Mouse (Mus musculus): Measurements from ENCODE around the gene Gm14190.
"Not testable (repeated sequence)": the region's sequence is repeated elsewhere in the genome, so short reads cannot be mapped to it uniquely, and the experiment has no call there.

Gm14190 gene

DNA sequence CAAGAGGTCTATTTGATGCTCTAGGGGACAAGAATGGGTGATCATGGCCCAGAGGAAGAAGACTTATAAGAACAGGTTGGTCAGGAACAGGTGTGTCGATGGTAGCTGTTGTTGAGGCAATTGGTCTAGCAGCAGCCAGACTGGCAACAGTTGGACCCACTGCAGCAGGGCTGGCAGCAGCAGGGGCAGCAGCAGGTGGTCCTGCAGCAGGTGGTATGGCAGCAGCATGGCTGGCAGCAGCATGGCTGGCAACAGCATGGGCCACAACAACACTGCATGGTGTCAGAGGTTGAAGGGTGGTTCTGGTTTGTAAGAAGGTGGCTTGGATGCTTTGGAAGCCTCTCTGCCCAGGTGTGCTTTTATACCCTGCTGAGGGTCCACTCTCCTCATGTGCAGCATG lies at the start of gene Gm14190:
Gm14190 (minus strand) TSS at position 278 of the 400 bp plus-strand sequence.
- no peak for DNase-seq (ENCODE audit: low spot score)

DNA sequence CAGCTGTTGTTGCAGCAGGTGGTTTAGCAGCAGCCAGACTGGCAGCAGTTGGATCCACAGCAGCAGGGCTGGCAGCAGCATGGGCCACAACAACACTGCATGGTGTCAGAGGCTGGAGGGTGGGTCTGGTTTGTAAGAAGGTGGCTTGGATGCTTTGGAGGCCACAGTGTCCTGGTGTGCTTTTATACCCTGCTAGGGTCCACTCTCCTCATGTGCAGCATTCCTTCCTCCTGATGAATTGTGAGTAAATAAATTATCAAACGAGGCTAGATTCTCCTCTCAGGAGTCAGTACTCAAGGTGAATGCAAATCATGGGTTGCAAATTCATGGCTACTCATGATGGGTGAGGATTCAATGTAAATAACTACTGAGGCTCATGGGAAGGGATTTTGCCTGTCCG lies 43.6 kb upstream of the Gm14190 start, which contains the start of gene Gm14180:
Gm14180 (minus strand) TSS at position 101 of the 400 bp plus-strand sequence.
- DNase-seq (ENCODE audit: low spot score): no peak

DNA sequence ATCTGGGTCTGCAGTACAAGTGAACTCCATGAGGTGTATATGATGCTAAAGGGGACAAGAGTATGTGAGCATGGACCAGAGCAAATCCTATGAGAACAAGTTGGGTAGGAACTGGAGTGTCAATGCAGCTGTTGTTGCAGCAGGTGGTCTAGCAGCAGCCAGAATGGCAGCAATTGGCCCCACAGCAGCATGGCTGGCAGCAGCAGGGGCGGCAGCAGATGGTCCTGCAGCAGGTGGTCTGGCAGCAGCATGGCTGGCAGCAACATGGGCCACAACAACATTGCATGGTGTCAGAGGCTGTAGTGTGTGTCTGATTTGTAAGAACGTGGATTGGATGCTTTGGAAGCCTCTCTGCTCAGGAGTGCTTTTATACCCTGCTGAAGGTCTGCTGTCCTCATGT lies 33.5 kb upstream of the Gm14190 start:
- no peak for DNase-seq (ENCODE audit: low spot score)

DNA sequence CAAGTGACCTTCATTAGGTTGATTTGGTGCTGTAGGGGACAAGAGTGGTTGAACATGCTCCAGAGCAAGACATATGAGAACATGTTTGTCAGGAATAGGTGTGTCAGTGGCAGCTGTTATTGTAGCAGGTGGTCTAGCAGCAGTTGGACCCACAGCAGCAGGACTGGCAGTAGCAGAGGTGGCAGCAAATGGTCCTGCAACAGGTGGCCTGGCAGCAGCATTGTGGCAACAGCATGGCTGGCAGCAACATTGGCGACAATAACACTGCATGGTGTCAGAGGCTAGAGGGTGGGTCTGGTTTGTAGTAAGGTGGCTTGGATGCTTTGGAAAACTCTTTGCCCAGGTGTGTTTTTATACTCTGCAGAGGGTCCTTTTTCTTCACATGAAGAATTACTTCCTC lies 28.2 kb upstream of the Gm14190 start:
- DNase-seq (ENCODE audit: low spot score): no peak

DNA sequence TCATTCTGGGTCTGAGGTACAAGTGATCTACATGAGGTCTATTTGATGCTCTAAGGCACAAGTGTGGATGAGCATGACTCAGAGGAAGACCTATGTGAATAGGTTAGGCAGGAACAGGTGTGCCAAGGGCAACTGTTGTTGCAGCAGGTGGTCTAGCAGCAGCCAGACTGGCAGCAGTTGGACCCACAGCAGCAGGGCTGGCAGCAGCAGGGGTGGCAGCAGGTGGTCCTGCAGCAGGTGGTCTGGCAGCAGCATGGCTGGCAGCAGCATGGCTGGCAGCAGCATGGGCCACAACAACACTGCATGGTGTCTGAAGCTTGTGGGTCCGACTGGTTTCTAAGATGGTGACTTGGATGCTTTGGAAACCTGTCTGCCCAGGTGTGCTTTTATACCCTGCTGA lies 5.3 kb downstream of the Gm14190 start:
- not testable (repeated sequence) for DNase-seq (ENCODE audit: low spot score)

DNA sequence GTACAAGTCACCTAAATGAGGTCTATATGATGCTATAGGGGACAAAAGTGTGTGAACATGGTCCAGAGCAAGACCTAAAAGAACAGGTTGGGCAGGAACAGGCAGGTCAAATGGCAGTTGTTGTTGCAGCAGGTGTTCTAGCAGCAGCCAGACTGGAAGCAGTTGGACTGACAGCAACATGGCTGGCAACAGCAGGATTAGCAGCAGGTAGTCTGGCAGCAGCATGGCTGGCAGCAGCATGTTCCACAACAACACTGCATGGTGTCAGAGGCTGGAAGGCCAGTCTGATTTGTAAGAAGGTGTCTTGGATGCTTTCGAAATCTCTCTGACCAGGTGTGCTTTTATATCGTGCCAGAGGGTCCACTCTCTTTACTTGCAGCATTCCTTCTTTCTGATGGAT lies 7.1 kb downstream of the Gm14190 start:
- no peak for DNase-seq (ENCODE audit: low spot score)

DNA sequence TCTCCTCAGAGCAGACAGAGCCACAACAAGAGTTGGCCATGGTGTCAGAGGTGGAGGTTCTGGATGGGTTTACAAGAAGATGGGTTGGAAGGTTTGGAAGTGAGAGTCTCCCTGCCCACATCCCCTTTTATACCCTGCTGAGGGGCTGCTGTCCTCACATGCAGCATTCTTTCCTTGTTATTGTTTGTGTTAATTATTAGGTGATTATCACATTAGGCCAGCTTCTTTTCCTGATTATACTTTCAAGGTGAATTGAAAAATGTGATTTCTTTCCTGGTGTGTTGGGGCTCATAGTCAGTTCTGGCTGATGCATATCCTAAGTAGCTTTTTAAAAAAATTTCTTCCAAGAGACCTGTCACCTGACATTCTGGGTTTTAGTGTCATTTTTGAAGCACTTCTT lies 24.7 kb downstream of the Gm14190 start, which contains the start of gene Krtap4-6:
Krtap4-6 (minus strand) TSS at position 101 of the 400 bp plus-strand sequence.
- no peak for DNase-seq (ENCODE audit: low spot score)

DNA sequence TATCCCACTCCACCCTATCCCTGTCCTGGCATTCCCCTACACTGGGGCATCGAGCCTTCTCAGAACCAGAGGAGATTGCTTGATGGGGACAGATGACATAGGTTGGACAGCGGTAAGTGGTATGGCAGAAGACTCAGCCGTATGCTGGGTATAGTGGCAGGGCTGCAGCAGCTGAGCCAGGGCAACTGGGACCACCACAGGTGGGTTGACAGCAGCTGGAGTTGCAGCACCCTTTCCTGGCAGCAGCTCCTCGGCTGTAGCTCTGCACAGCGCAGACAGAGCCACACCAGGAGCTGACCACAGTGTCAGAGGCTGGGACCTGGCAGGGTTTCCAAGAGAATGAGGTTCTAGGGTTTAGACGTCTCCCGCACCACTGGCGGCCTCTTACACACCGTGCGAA lies 27.7 kb downstream of the Gm14190 start:
- DNase-seq (ENCODE audit: low spot score): no peak

DNA sequence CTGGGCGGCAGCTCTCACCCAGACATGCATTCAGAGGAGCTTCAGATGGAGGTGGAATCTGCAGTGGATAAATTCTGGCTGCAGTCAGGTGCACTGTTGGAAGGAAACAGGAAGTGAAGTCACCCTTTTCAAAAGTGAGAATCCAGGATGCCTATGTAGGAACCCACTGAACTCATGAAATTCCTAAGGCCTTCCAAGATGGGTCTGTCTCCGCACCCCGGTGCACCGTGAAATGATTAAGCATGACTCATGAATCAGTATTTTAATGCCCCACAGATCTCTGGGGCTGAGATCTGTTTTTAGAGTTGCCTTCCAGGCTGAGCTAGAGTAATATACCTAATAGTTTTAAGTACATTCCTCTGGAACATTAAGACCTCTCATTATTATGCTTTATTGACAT lies 31.3 kb downstream of the Gm14190 start:
- no peak for DNase-seq (ENCODE audit: low spot score)

DNA sequence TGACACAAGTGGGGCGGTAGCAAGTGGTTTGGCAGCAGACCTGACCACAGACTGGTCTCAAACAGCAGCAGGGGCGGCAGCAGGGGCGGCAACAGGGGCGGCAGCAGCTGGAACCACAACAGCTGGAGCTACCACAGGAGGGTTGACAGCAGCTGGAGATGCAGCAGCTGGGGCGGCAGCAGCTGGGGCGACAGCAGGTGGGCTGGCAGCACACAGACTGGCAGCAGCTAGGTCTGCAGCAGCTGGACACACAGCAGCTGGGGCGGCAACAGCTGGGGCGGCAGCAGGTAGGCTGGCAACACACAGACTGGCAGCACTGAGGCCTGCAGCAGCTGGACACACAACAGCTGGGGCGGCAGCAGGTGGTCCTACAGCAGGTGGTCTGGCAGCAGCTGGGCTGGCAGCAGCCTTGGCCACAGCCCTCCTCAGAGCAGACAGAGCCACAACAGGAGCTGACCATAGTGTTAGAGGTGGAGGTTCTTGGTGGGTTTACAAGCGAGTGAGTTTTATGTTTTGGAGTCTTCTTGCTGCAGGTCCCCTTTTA lies 32.0 kb downstream of the Gm14190 start, which contains the start of gene Gm11563:
Gm11563 (minus strand) TSS at position 494 of the 544 bp plus-strand sequence.
- DNase-seq (ENCODE audit: low spot score): not testable (repeated sequence)

DNA sequence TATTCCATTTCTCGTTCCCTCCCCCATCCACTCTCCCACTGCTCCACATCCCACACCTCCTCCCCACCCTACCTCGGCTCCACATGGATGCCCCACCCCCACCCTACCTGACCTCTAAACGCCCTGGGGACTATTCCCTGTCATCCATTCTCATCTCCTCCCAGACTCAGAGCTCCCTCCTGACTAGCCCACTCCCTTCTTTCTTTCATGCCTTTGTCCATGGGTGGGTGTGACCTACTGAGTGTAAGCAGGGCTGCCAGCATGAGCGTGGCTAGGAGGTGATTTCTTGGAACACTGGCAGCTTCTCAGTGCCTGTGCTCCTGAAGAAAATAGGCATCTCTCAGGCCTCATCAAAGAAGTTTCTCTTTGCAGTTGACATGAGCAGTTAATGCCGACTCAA lies 33.5 kb downstream of the Gm14190 start:
- DNase-seq (ENCODE audit: low spot score): no peak

DNA sequence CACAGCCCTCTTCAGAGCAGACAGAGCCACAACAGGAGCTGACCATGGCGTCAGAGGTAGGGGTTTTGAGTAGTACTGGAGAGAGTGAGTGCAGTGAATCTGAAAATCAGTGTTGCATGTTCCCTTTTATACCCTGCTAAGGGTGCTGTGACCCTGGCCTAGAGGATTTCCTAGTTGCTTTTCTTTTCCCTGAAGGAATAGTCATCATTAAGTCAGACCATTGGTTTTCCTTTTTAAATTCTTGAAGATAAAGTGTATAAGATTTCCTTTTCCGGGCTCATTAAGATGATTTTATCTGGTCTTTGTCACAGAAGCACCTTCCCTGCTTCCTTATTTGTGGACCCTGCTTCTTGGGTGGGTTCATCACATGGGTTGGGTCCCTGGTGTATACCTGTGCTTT lies 40.4 kb downstream of the Gm14190 start, which contains the start of gene Gm11555:
Gm11555 (minus strand) TSS at position 101 of the 400 bp plus-strand sequence.
- DNase-seq (ENCODE audit: low spot score): no peak

DNA sequence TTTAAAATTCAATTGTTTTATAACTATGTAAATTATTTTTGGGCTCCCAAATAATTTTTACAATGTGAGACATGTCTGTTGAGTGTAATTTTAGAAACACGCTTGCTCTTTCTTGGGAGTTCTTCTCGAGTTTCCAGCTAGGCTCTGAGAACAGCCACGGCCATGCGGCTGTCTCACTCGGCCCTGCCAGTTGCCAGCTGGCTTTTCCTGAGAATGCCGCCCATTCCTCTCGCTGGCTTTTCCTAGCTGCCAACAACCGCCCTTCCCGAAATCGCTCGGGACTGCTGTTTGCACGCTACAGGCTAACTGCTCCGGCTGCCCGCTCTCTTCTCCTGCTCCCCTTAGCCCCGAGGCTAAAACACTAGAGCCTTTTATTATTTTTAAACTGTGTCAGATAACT lies 44.1 kb downstream of the Gm14190 start:
- DNase-seq (ENCODE audit: low spot score): no peak

DNA sequence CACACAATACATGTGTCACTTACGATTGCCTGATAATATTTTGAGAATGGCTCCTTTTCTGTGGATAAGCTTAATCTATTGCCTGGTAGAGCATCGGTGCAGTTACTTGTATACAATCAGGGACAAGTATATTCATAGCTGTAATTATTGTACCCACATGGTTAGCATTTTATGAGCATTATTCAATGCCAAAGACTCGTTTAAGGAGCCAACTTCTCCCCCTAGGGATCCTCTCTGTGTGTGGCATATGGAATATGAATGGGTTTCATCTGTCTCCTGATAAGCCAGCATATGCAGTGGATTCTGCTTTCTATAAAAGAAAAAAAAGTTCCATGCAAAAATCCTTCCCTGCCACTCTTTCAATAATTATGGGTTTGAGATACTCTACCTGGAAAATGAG lies 46.2 kb downstream of the Gm14190 start:
- DNase-seq (ENCODE audit: low spot score): no peak

DNA sequence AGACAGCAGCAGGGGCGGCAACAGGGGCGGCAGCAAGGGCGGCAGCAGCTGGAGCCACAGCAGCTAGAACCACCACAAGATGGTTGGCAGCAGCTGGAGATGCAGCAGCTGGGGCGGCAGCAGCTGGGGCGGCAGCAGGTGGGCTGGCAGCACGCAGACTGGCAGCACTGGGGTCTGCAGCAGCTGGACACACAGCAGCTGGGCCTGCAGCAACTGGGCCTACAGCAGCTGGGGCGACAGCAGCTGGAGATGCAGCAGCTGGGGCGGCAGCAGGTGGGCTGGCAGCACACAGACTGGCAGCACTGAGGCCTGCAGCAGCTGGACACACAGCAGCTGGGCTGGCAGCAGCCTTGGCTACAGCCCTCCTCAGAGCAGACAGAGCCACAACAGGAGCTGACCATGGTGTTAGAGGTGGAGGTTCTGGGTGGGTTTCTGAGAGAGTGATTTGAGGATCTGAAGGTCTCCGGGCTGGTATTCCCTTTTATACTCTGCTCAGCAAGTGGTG lies 46.9 kb downstream of the Gm14190 start, which contains the start of gene Krtap4-7:
Krtap4-7 (minus strand) TSS at position 455 of the 505 bp plus-strand sequence.
- not testable (repeated sequence) for DNase-seq (ENCODE audit: low spot score)

DNA sequence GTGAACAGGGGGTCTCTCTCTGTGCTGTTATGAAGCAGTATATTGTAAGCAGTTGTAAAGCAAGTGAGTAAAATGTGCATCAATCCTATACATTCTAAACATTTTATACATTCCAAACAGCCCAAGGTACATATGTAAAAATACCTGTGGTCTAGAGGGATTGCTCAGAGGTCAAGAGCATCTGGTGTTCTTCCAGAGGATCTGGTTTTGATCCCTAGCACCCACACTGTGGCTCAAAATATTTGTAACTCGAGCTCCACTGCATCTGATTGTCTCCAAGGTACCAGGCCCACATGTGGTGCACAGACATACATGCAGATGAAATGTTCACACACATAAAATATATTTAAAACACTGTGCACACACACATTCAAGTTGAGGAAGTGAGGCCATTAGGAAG lies 49.6 kb downstream of the Gm14190 start:
- no peak for DNase-seq (ENCODE audit: low spot score)

Data from MN1 (cell line).